Mouse (Mus musculus): ENCODE data around the gene Brd7. TPM values are rescaled to one million over a fixed set of nuclear protein-coding genes. Genes with fewer than 3 reads are reported as not detected.
A peak's percentile ranks its signal among the peaks of the same experiment; 100 is the strongest.

Brd7 gene
- total RNA-seq, 2 experiments from 2014 or later, result 57.0 to 58.4 TPM

DNA sequence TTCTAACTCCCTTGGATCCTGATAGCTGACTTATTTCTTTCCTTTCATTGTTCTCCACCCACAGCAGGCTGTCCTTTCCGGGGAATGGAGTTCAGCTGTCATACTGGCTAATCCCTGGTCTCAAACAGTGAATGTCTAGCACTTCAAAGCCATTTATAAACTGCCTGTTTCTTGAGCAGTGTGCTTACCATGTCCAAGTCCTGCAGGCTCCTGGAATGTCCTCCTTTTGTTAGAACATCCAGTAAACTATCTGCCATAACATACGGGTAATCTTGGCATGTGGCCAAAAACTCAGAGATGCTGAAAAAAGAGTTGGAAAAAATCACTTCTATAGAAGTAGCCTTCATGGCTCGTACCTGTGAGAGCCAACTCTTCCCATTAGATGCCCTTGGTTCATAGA is 22.8 kb downstream of the Brd7 start:
- H3K27ac ChIP-seq, result 0 out of 2 replicates have a peak overlapping the region, but pooled peaks have one; percentile 0
- no peak for TF ChIP-seq CTCF (conservative IDR thresholded peaks at IDR 0.05)
- no peak for DNase-seq (ENCODE audit: low spot score in 2 of 2)
- H3K4me3 ChIP-seq, result no peak overlapping the region

DNA sequence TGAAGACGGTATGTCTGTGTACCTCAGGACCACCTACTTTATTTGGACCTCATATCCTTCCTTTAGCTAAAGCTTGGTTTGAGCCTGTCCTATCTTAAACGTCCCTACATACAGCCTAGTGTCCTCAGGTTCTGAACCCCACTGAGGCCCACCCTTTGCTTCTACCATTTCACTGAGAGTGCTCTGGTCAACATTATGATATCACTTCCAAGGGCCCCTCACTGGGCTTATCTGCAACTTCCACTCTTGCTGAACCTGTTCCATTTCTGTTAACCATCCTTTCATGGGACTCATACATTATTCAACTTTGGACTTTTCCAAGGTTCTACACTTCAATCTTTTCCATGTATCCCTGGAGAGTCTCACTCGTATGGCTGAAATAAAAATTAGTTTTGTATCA is 27.0 kb downstream of the Brd7 start:
- DNase-seq (ENCODE audit: low spot score in 2 of 2), result no peak
- no peak for TF ChIP-seq CTCF (conservative IDR thresholded peaks at IDR 0.05)
- H3K4me3 ChIP-seq, result no peak overlapping the region
- H3K27ac ChIP-seq, result no peak overlapping the region

DNA sequence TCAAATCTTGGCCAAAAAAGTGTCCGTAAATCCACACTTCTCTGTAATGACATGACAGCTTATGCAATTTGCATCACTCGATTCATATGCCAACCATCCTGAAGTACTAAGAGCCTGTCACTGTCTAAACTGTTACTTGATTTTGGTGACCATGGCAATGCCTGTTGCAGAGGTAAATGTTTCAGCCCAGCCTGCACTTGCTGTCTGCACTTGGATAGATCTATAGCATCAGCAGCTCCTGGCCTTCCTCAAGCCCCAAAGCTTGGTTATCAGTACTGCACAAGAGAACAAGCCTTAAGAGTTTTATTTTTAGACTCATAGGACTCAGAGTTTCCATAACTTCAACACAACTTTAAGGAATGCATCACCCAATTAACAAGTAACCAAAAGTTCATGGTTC is 27.6 kb downstream of the Brd7 start:
- Histone ChIP-seq H3K4me3 (no peak overlapping the region), H3K27ac (no peak overlapping the region)
- no peak for TF ChIP-seq CTCF (conservative IDR thresholded peaks at IDR 0.05)
- DNase-seq (ENCODE audit: low spot score in 2 of 2), result no peak

DNA sequence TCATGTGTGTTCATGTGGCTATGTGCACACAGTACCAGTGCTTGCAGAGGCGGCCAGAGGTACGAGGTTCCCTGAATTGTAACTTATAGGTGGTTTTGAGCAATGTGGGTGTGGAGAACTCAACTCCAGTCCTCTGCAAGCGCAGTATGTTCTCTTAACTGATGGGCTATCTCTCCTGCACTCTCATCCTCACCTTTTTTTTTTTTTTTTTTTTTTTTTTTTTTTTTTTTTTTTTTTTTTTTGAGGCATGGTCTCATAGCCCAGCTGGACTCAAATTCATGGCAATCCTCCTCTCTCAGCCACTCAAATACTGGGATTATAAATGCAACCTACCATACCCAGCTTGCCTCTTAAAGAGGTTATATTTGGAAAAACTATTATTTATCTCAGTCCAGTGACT is 31.2 kb downstream of the Brd7 start:
- Histone ChIP-seq H3K27ac (no peak overlapping the region), H3K4me3 (no peak overlapping the region)
- no peak for TF ChIP-seq CTCF (conservative IDR thresholded peaks at IDR 0.05)
- DNase-seq (ENCODE audit: low spot score in 2 of 2), result no peak

DNA sequence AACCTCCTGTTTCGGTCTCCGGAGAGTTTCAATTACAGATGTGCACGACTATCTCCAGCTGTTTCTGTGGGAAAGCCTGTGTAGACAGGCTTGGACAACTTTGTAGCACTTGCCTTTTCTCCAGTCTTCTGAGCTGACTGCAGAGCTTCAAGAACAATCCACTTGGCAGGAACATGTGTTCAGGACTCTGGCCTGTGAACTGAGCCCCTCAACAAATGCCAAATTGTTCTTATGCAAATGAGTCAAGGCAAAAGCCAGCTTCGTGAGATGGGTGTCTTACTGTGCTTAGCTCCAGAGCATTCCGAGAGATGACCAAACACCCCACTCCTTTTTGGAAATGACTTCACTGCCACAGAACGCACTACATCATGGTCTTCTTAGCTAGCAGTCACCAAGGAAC is 33.3 kb downstream of the Brd7 start:
- TF ChIP-seq CTCF (conservative IDR thresholded peaks at IDR 0.05), result no peak
- Histone ChIP-seq H3K4me3 (no peak overlapping the region), H3K27ac (no peak overlapping the region)
- DNase-seq (ENCODE audit: low spot score in 2 of 2), result no peak

DNA sequence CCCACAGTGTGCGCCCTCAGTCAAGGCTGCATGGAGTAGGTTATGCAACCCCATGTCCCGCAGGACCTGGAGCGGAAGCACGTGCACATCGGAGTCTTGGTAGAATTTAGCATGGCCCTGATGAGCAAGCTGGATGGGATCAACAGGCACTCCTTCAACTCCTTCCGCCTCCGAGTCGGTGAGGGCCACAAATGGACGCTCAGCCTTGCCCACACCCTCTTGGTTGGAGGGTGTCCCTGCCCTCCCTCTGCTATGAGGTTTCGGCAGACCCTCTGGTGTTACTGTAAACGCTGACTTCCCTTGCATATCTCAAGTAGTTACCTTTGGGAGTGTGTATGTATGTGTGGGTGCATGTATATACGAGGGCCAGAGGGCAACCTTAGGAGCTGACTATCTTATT is 35.7 kb downstream of the Brd7 start:
- Histone ChIP-seq H3K4me3 (no peak overlapping the region), H3K27ac (no peak overlapping the region)
- DNase-seq (ENCODE audit: low spot score in 2 of 2), result no peak
- no peak for TF ChIP-seq CTCF (conservative IDR thresholded peaks at IDR 0.05)

DNA sequence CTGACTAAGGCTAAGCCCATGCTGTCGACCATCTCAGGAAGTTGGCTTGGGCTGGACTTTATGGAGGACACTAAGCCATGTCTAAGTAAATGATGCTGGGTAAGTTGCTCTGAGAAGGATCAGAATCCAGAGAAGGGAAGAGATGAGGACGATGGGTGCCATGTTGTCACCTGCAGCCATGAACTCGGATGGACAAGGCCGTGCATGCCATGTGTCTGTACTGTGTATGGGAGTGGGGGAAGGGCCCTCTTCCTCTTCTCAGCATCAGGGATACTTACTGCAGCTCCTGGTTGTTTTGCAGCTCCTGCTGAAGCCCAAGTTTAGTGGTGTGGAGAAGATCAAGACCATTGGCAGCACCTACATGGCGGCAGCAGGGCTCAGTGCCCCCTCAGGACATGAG is 36.2 kb downstream of the Brd7 start:
- TF ChIP-seq CTCF (conservative IDR thresholded peaks at IDR 0.05), result no peak
- Histone ChIP-seq H3K27ac (no peak overlapping the region), H3K4me3 (no peak overlapping the region)
- no peak for DNase-seq (ENCODE audit: low spot score in 2 of 2)

DNA sequence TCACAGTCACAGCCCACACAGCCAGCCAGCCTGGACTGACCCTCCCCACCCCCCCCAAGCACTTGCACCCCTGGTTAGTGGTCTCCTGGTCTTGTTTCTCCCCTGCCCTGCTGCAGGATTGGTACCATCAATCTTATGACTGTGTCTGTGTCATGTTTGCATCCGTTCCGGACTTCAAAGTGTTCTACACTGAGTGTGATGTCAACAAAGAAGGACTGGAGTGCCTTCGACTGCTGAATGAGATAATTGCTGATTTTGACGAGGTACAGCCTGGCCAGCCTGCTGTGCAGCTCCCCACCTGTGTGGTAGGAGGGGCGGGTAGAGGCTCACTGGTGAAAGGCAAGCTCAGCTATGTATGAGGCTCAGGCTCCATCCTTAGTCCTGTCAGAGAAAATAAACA is 36.7 kb downstream of the Brd7 start:
- Histone ChIP-seq H3K4me3 (no peak overlapping the region), H3K27ac (no peak overlapping the region)
- no peak for DNase-seq (ENCODE audit: low spot score in 2 of 2)
- TF ChIP-seq CTCF (conservative IDR thresholded peaks at IDR 0.05), result no peak

DNA sequence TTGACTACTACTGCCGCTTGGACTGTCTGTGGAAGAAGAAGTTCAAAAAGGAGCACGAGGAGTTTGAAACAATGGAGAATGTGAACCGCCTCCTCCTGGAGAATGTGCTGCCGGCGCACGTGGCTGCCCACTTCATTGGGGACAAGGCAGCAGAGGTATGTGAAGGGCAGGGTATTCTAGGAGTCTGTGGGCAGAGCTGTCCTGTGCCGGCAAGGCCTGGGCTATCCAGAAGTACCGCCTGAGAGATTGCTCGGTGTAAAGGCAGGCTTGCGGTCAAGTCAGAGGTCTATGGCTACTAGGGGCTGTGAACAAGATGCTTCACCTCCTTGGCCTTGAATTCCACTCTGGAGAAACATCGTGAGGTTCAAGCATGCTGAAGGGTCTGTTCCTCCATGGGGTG is 37.2 kb downstream of the Brd7 start:
- H3K4me3 ChIP-seq, result no peak overlapping the region
- TF ChIP-seq CTCF (conservative IDR thresholded peaks at IDR 0.05), result no peak
- no peak for DNase-seq (ENCODE audit: low spot score in 2 of 2)
- no peak overlapping the region for H3K27ac ChIP-seq

DNA sequence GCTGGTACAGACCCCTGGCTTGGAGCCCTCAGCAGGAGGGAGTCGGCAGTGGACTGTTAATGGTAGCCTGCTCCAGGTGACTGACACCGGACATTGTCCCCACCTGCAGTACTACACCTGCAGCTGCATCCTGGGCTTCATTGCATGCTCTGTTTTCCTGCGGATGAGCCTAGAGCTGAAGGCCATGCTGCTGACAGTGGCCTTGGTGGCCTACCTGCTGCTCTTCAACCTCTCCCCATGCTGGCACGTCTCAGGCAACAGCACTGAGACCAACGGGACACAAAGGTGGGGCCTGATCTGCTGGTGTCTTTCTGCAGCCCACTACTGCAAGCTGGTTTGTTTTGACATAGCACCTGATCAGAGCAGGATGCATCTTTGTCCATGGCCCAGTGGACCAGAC is 38.5 kb downstream of the Brd7 start:
- no peak for TF ChIP-seq CTCF (conservative IDR thresholded peaks at IDR 0.05)
- Histone ChIP-seq H3K4me3 (no peak overlapping the region), H3K27ac (no peak overlapping the region)
- no peak for DNase-seq (ENCODE audit: low spot score in 2 of 2)

DNA sequence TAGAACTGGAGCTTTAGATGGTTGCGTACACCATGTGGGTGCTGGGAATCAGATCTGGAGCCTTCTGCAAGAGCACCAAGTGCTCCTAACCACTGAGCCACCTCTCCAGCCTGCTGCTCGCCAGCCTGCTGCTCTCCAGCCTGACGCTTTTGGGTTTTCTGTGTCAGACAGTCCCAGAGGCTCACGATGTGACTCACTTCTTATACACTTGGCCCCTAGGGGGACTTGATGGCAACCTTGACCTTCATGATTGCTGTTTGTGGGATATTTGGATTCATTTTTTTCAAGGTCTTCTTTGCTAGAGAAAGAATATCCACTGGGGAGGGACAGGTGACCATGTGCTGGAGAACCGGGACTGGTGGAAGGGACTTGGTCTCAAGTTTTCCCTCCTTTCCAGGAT is 40.6 kb downstream of the Brd7 start:
- TF ChIP-seq CTCF (conservative IDR thresholded peaks at IDR 0.05), result no peak
- Histone ChIP-seq H3K4me3 (no peak overlapping the region), H3K27ac (no peak overlapping the region)
- no peak for DNase-seq (ENCODE audit: low spot score in 2 of 2)

DNA sequence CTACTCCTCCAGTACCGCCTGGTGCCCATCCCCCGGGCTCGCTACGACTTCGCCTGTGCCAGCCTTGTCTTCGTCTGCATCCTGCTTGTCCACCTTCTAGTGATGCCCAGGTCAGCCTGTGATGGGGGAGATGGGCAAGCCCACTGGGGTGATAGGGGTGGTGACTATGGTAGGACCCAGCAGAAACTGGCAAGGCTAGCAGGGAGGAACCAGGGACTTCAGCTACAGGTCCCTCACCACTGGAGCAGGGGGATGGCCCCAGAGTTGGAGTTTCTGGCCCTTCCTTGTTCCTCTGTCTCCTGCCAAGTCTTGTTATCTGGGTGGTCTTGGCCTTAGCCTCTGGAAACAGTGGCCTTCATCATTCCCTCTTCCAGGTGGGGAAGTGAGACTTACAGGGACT is 41.9 kb downstream of the Brd7 start:
- DNase-seq (ENCODE audit: low spot score in 2 of 2), result no peak
- TF ChIP-seq CTCF (conservative IDR thresholded peaks at IDR 0.05), result no peak
- Histone ChIP-seq H3K27ac (no peak overlapping the region), H3K4me3 (no peak overlapping the region)

DNA sequence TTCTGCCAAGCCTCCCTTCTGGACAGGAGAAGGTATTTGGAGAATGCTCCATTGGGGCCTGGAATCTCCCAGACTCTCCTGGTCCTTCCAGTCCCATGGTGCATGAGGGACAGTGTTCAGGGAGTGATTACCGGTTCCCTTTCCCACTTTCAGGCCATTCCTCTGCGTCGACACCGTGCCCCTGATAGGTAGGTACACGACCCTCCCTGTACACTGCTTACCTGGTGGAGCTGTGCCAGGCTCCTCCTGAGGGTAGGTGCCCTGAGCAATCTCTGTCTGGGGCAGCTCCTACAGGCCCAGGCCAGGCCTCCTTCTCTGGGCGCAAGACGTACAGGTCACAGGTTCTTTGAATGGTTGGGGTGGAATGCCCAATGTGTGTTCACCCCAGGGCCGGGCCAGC is 43.8 kb downstream of the Brd7 start:
- Histone ChIP-seq H3K4me3 (no peak overlapping the region), H3K27ac (no peak overlapping the region)
- no peak for DNase-seq (ENCODE audit: low spot score in 2 of 2)
- TF ChIP-seq CTCF (conservative IDR thresholded peaks at IDR 0.05), result no peak

DNA sequence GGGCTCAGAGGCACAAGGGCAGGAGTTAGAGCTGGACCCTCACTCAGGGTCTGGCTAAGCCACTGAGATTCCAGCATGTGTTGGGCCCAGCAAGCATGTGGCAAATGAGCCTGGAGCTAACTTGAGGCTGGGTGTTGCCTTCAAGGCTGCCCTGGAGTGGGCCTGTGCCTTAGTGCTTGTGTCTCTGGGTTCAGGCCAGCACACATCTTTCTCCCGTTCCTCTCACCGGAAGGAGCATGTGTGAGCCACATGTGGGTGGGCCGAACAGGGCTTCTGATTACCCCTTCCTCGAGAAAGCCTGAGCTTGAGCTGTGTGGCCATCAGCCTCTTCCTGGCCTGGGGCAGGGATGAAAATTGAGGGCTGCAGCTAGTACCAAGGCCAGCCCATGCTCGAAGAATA is 44.7 kb downstream of the Brd7 start:
- no peak for DNase-seq (ENCODE audit: low spot score in 2 of 2)
- Histone ChIP-seq H3K27ac (no peak overlapping the region), H3K4me3 (no peak overlapping the region)
- TF ChIP-seq CTCF (conservative IDR thresholded peaks at IDR 0.05), result no peak

Data from layer of hippocampus, adult 2 months (tissue).